Mouse (Mus musculus): Measurements from ENCODE around the gene Tob2. TPM values are rescaled to one million over a fixed set of nuclear protein-coding genes. Genes with fewer than 3 reads are reported as not detected.
A peak's percentile ranks its signal among the peaks of the same experiment; 100 is the strongest.

The Tob2 gene
- polyA plus RNA-seq, 1 experiment from 2014 or later = 11.1 TPM

DNA sequence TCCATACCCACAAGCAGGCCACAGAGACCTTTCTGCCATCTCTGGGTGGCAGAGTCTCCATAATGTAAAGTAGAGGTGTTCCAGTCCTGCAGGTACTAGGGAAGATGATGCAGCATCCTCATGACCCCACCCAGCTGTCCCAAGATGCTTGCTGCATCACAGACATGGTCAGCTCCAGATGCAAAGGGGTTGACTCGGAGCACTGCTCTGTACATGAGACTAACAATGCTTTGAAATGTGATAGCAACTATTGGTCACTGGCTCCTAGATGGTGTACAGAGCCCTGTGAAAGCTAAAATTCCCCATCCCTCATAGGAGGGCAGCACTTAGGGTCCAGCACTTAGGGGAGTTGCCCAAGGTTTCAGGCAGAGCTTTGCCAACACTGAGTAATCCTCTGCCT is 54.4 kb downstream of the Tob2 start:
- DNase-seq (ENCODE audit: low spot score) = no peak
- WGBS = 71% methylated on average over 1 of the region's 1 CpGs
- Histone ChIP-seq H3K9ac (ENCODE audit: low read length) (no peak overlapping the region), H3K4me1 (ENCODE audit: control insufficient read depth, insufficient read depth, low read length) (peaks cover 7% of the 10 kb centered on the region), H3K4me3 (ENCODE audit: low read depth, low read length) (no peak overlapping the region), H3K9me3 (replicated peaks; ENCODE audit: control insufficient read depth, low read length) (no peaks in the 10 kb centered on the region), H3K36me3 (ENCODE audit: control insufficient read depth, insufficient read depth, low read length) (no peaks in the 10 kb centered on the region), H3K27me3 (replicated peaks; ENCODE audit: control insufficient read depth, insufficient read depth, low read length) (no peaks in the 10 kb centered on the region), H3K27ac (ENCODE audit: low read depth, low read length) (no peak overlapping the region), H3K4me2 (ENCODE audit: low read length) (no peak overlapping the region)
- no peak for ATAC-seq

DNA sequence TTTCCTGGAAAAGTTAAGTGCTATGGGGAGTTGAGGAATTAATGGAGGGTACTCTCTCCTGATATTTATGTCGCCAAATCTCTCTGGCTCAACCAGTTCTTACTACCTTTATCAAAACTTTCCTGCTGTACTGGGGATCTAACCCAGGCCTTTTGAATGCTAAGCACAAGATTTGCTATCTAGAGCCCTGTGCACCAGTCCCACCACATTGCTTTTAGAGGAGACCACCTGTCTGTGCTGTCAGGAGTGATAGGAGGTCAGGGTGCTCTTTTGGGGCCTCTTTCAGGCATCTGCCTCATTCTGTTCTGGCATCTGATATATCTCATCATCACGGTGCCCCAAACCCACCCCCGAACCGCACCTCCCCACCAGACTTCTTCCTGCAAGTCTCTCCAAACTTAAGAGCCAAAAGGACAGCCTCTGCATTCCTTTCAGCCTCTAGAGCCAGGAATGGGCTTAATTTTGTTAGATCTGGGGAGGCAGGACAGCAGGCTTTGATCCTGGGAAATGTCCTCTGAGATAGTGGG is 55.1 kb downstream of the Tob2 start:
- DNase-seq (ENCODE audit: low spot score) = no peak
- H3K27me3 ChIP-seq (replicated peaks; ENCODE audit: control insufficient read depth, insufficient read depth, low read length) = no peaks in the 10 kb centered on the region
- WGBS = 60% methylated on average over 4 of the region's 4 CpGs
- H3K9me3 ChIP-seq (replicated peaks; ENCODE audit: control insufficient read depth, low read length) = no peaks in the 10 kb centered on the region
- H3K9ac ChIP-seq (ENCODE audit: low read length) = no peak overlapping the region
- H3K36me3 ChIP-seq (ENCODE audit: control insufficient read depth, insufficient read depth, low read length) = no peaks in the 10 kb centered on the region
- H3K4me2 ChIP-seq (ENCODE audit: low read length) = no peak overlapping the region
- no peak overlapping the region for H3K4me3 ChIP-seq (ENCODE audit: low read depth, low read length)
- no peak overlapping the region for H3K27ac ChIP-seq (ENCODE audit: low read depth, low read length)
- peaks cover 7% of the 10 kb centered on the region for H3K4me1 ChIP-seq (ENCODE audit: control insufficient read depth, insufficient read depth, low read length)
- ATAC-seq = no peak

DNA sequence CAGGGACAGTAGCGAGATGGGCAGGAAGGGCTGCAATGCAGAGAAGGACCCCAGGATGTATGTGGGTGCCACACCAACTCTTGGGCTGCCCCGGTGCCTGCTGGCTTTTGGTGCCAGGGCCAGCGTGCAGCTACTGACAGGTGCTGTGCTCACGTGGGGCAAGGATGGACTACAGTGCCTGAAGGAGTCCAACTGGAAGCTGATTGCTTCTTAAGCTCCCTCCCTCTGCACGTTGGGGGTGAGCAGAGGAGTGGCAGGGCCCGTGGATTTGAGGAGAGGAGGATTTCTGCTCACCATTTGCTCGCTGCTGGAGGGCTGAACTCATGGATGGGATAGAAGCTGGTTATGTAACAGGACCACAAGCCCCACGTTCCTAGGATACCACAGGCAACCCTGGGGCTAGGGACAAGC is 55.6 kb downstream of the Tob2 start:
- 12% methylated on average over 8 of the region's 8 CpGs for WGBS
- no peaks in the 10 kb centered on the region for H3K36me3 ChIP-seq (ENCODE audit: control insufficient read depth, insufficient read depth, low read length)
- H3K9me3 ChIP-seq (replicated peaks; ENCODE audit: control insufficient read depth, low read length) = no peaks in the 10 kb centered on the region
- H3K4me2 ChIP-seq (ENCODE audit: low read length) = peak overlapping the region; percentile 61
- ATAC-seq (no peak; the same call in 1 of the 2 replicates), DNase-seq (ENCODE audit: low spot score) (peak; percentile 34)
- peak overlapping the region; percentile 50 for H3K9ac ChIP-seq (ENCODE audit: low read length)
- H3K4me1 ChIP-seq (ENCODE audit: control insufficient read depth, insufficient read depth, low read length) = peaks cover 7% of the 10 kb centered on the region
- H3K27me3 ChIP-seq (replicated peaks; ENCODE audit: control insufficient read depth, insufficient read depth, low read length) = no peaks in the 10 kb centered on the region
- H3K4me3 ChIP-seq (ENCODE audit: low read depth, low read length) = peak overlapping the region; percentile 23
- H3K27ac ChIP-seq (ENCODE audit: low read depth, low read length) = peak overlapping the region; percentile 75

DNA sequence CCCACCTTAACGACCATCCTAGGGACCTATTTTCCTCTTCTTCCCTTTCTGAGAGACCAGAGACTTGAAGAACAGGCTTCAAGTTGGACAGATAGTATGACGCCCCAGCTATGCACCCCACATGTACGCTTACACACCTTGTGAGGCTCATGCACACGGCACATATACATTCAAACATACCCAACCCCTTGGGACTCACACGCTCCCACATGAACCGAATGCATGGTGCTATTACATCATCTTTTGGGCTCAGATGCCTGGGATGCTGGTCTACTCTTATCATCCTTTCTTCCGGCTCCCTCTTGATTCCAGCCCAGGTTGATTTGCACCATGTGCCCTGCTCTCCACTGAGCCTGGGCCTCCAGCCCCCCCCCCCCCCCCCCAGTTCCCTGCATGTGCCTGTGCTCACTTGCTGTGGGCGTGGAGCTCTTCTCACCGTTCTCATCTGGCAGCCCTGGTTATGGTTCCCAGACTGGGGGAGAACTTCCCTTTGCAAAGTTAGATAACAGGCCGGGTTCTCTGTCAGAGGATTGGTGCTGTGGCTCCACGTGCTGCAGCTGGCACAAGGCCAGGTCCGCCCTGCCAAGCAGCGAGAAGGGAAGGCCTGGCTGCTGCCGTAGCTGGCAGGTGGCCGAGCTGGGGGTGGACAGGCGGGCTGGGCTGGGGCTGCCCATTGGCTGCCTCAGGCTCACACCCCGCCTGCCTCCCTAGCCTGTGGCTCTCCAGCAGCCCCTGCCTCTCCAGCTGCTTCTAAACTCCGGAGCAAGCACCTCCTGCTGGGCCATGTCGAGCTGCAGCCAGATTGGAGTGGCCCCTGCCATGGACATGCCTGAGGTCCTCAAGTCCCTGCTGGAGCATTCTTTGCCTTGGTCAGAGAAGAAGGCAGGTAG is 56.4 kb downstream of the Tob2 start, which contains the start of gene Tef:
Gene Tef, plus strand, starts transcription at position 421 of the 890 bp plus-strand sequence.
- DNase-seq (ENCODE audit: low spot score) = peak; percentile 98
- peak within 1 kb of the TSS; percentile 75 for H3K27ac ChIP-seq (ENCODE audit: low read depth, low read length)
- 22% methylated on average over 19 of the region's 19 CpGs for WGBS
- no peaks in the 10 kb centered on the region for H3K27me3 ChIP-seq (replicated peaks; ENCODE audit: control insufficient read depth, insufficient read depth, low read length)
- H3K9ac ChIP-seq (ENCODE audit: low read length) = peak within 1 kb of the TSS; percentile 50
- H3K4me1 ChIP-seq (ENCODE audit: control insufficient read depth, insufficient read depth, low read length) = peaks cover 7% of the 10 kb centered on the region
- ATAC-seq = peak; percentile 98
- H3K36me3 ChIP-seq (ENCODE audit: control insufficient read depth, insufficient read depth, low read length) = no peaks in the 10 kb centered on the region
- peak within 1 kb of the TSS; percentile 61 for H3K4me2 ChIP-seq (ENCODE audit: low read length)
- peak within 1 kb of the TSS; percentile 23 for H3K4me3 ChIP-seq (ENCODE audit: low read depth, low read length)
- no peaks in the 10 kb centered on the region for H3K9me3 ChIP-seq (replicated peaks; ENCODE audit: control insufficient read depth, low read length)

- no peak for ATAC-seq
- 80% methylated on average over 3 of the region's 3 CpGs for WGBS
- DNase-seq (ENCODE audit: low spot score) = no peak
Measured at GRCm38 (mm10) chr15:81800391-81800790, 58.2 kb downstream of the Tob2 start.

GRCm38 (mm10) chr15:81798421-81798820 is 60.2 kb downstream of the Tob2 start:
- WGBS = 92% methylated on average over 4 of the region's 4 CpGs
- Histone ChIP-seq H3K27ac (ENCODE audit: low read depth, low read length) (no peak overlapping the region), H3K27me3 (replicated peaks; ENCODE audit: control insufficient read depth, insufficient read depth, low read length) (no peaks in the 10 kb centered on the region), H3K4me3 (ENCODE audit: low read depth, low read length) (no peak overlapping the region), H3K9ac (ENCODE audit: low read length) (no peak overlapping the region), H3K4me2 (ENCODE audit: low read length) (no peak overlapping the region), H3K36me3 (ENCODE audit: control insufficient read depth, insufficient read depth, low read length) (peaks cover 30% of the 10 kb centered on the region), H3K9me3 (replicated peaks; ENCODE audit: control insufficient read depth, low read length) (no peaks in the 10 kb centered on the region), H3K4me1 (ENCODE audit: control insufficient read depth, insufficient read depth, low read length) (peaks cover 7% of the 10 kb centered on the region)
- ATAC-seq = no peak
- no peak for DNase-seq (ENCODE audit: low spot score)

More at GRCm38 (mm10) chr15:81800391-81800790, 58.2 kb downstream of the Tob2 start:
- H3K4me3 ChIP-seq (ENCODE audit: low read depth, low read length) = no peak overlapping the region
- H3K27me3 ChIP-seq (replicated peaks; ENCODE audit: control insufficient read depth, insufficient read depth, low read length) = no peaks in the 10 kb centered on the region
- peaks cover 7% of the 10 kb centered on the region for H3K4me1 ChIP-seq (ENCODE audit: control insufficient read depth, insufficient read depth, low read length)
- H3K9ac ChIP-seq (ENCODE audit: low read length) = no peak overlapping the region
- no peak overlapping the region for H3K4me2 ChIP-seq (ENCODE audit: low read length)
- peaks cover 15% of the 10 kb centered on the region for H3K36me3 ChIP-seq (ENCODE audit: control insufficient read depth, insufficient read depth, low read length)
- no peaks in the 10 kb centered on the region for H3K9me3 ChIP-seq (replicated peaks; ENCODE audit: control insufficient read depth, low read length)
- no peak overlapping the region for H3K27ac ChIP-seq (ENCODE audit: low read depth, low read length)

Other genes with a start within 250 kb of the Tob2 start
- 21.6 and 25.0 TPM in 2 replicates for gene L3mbtl2, start 194.9 kb downstream of the Tob2 start, polyA plus RNA-seq (2014; fragmentation: Nextera tagmentation; extraction: Ambion mirVana)
- gene Chadl, start 161.5 kb downstream of the Tob2 start, polyA plus RNA-seq (2014; fragmentation: Nextera tagmentation; extraction: Ambion mirVana) = 17.0 and 19.8 TPM in 2 replicates
- 49.9 and 65.9 TPM in 2 replicates for gene Zc3h7b, start 113.7 kb downstream of the Tob2 start, polyA plus RNA-seq (2014; fragmentation: Nextera tagmentation; extraction: Ambion mirVana)
- 108 and 118 TPM in 2 replicates for gene Rangap1, start 113.3 kb downstream of the Tob2 start, polyA plus RNA-seq (2014; fragmentation: Nextera tagmentation; extraction: Ambion mirVana)
- 15.1 and 18.1 TPM in 2 replicates for gene Tef, start 56.4 kb downstream of the Tob2 start, polyA plus RNA-seq (2014; fragmentation: Nextera tagmentation; extraction: Ambion mirVana)
- 153 and 202 TPM in 2 replicates for gene Phf5a, start 13.1 kb upstream of the Tob2 start, polyA plus RNA-seq (2014; fragmentation: Nextera tagmentation; extraction: Ambion mirVana)
- 204 and 231 TPM in 2 replicates for gene Aco2, start 13.5 kb upstream of the Tob2 start, polyA plus RNA-seq (2014; fragmentation: Nextera tagmentation; extraction: Ambion mirVana)
- 99.6 and 110 TPM in 2 replicates for gene Polr3h, start 67.4 kb upstream of the Tob2 start, polyA plus RNA-seq (2014; fragmentation: Nextera tagmentation; extraction: Ambion mirVana)
- 72.8 and 110 TPM in 2 replicates for gene Csdc2, start 78.0 kb upstream of the Tob2 start, polyA plus RNA-seq (2014; fragmentation: Nextera tagmentation; extraction: Ambion mirVana)
- gene Pmm1, start 102.1 kb upstream of the Tob2 start, polyA plus RNA-seq (2014; fragmentation: Nextera tagmentation; extraction: Ambion mirVana) = 92.6 and 93.3 TPM in 2 replicates
- not detected in 2 replicates for gene 1700029P11Rik, start 121.7 kb upstream of the Tob2 start, polyA plus RNA-seq (2014; fragmentation: Nextera tagmentation; extraction: Ambion mirVana)
- 55.4 and 56.9 TPM in 2 replicates for gene Xrcc6, start 129.0 kb upstream of the Tob2 start, polyA plus RNA-seq (2014; fragmentation: Nextera tagmentation; extraction: Ambion mirVana)
- gene Desi1, start 175.1 kb upstream of the Tob2 start, polyA plus RNA-seq (2014; fragmentation: Nextera tagmentation; extraction: Ambion mirVana) = 33.4 and 39.5 TPM in 2 replicates
- gene Snu13, start 188.8 kb upstream of the Tob2 start, polyA plus RNA-seq (2014; fragmentation: Nextera tagmentation; extraction: Ambion mirVana) = 295 and 348 TPM in 2 replicates
- not detected in 2 replicates for gene 4930407I10Rik, start 200.4 kb upstream of the Tob2 start, polyA plus RNA-seq (2014; fragmentation: Nextera tagmentation; extraction: Ambion mirVana)
- not detected in 2 replicates for gene Mei1, start 211.2 kb upstream of the Tob2 start, polyA plus RNA-seq (2014; fragmentation: Nextera tagmentation; extraction: Ambion mirVana)